Mouse (Mus musculus): Measurements from ENCODE around the gene Oxt. TPM values are rescaled to one million over a fixed set of nuclear protein-coding genes. Genes with fewer than 3 reads are reported as not detected.
A peak's percentile ranks its signal among the peaks of the same experiment; 100 is the strongest.

Oxt gene
- polyA plus RNA-seq, 1 experiment = not detected

GRCm38 (mm10) chr2:130589157-130589556 is 13.2 kb downstream of the Oxt start:
- Histone ChIP-seq H3K4me3 (ENCODE audit: low read depth, low read length) (no peak overlapping the region), H3K9me3 (replicated peaks; ENCODE audit: control insufficient read depth, insufficient read depth, low read length, poor library complexity, severe bottlenecking) (no peaks in the 10 kb centered on the region), H3K9ac (ENCODE audit: low read depth, poor library complexity, severe bottlenecking) (no peak overlapping the region), H3K27ac (ENCODE audit: insufficient read depth, low read length) (no peak overlapping the region), H3K36me3 (ENCODE audit: control insufficient read depth, insufficient read depth, low read length, poor library complexity, severe bottlenecking) (no peaks in the 10 kb centered on the region), H3K4me1 (ENCODE audit: control insufficient read depth, insufficient read depth, low read length) (no peaks in the 10 kb centered on the region), H3K27me3 (ENCODE audit: control insufficient read depth, insufficient read depth, low read length, poor library complexity, severe bottlenecking) (no peaks in the 10 kb centered on the region)
- no peak for TF ChIP-seq EP300 (IDR thresholded peaks at IDR 0.05; ENCODE audit: insufficient read depth, low read depth, low read length)
- no peak for TF ChIP-seq CTCF (IDR thresholded peaks at IDR 0.05; ENCODE audit: low read depth, low read length)
- no peak for TF ChIP-seq POLR2A (IDR thresholded peaks at IDR 0.05; ENCODE audit: insufficient read depth, low read length)

- Histone ChIP-seq H3K4me3 (ENCODE audit: low read depth, low read length) (no peak overlapping the region), H3K27ac (ENCODE audit: insufficient read depth, low read length) (no peak overlapping the region), H3K9ac (ENCODE audit: low read depth, poor library complexity, severe bottlenecking) (no peak overlapping the region), H3K9me3 (replicated peaks; ENCODE audit: control insufficient read depth, insufficient read depth, low read length, poor library complexity, severe bottlenecking) (no peaks in the 10 kb centered on the region), H3K27me3 (ENCODE audit: control insufficient read depth, insufficient read depth, low read length, poor library complexity, severe bottlenecking) (no peaks in the 10 kb centered on the region), H3K4me1 (ENCODE audit: control insufficient read depth, insufficient read depth, low read length) (no peaks in the 10 kb centered on the region), H3K36me3 (ENCODE audit: control insufficient read depth, insufficient read depth, low read length, poor library complexity, severe bottlenecking) (no peaks in the 10 kb centered on the region)
- TF ChIP-seq CTCF (IDR thresholded peaks at IDR 0.05; ENCODE audit: low read depth, low read length) = no peak
- TF ChIP-seq EP300 (IDR thresholded peaks at IDR 0.05; ENCODE audit: insufficient read depth, low read depth, low read length) = no peak
- TF ChIP-seq POLR2A (IDR thresholded peaks at IDR 0.05; ENCODE audit: insufficient read depth, low read length) = no peak
Measured at GRCm38 (mm10) chr2:130589761-130590160, 13.8 kb downstream of the Oxt start.

- no peak for TF ChIP-seq CTCF (IDR thresholded peaks at IDR 0.05; ENCODE audit: low read depth, low read length)
- no peak for TF ChIP-seq POLR2A (IDR thresholded peaks at IDR 0.05; ENCODE audit: insufficient read depth, low read length)
- no peak for TF ChIP-seq EP300 (IDR thresholded peaks at IDR 0.05; ENCODE audit: insufficient read depth, low read depth, low read length)
- no peaks in the 10 kb centered on the region for H3K36me3 ChIP-seq (ENCODE audit: control insufficient read depth, insufficient read depth, low read length, poor library complexity, severe bottlenecking)
- H3K4me3 ChIP-seq (ENCODE audit: low read depth, low read length) = no peak overlapping the region
- H3K9ac ChIP-seq (ENCODE audit: low read depth, poor library complexity, severe bottlenecking) = no peak overlapping the region
- H3K27me3 ChIP-seq (ENCODE audit: control insufficient read depth, insufficient read depth, low read length, poor library complexity, severe bottlenecking) = no peaks in the 10 kb centered on the region
- H3K27ac ChIP-seq (ENCODE audit: insufficient read depth, low read length) = no peak overlapping the region
- H3K9me3 ChIP-seq (replicated peaks; ENCODE audit: control insufficient read depth, insufficient read depth, low read length, poor library complexity, severe bottlenecking) = no peaks in the 10 kb centered on the region
- H3K4me1 ChIP-seq (ENCODE audit: control insufficient read depth, insufficient read depth, low read length) = no peaks in the 10 kb centered on the region
Measured at GRCm38 (mm10) chr2:130591016-130591415, 15.0 kb downstream of the Oxt start.

- no peaks in the 10 kb centered on the region for H3K4me1 ChIP-seq (ENCODE audit: control insufficient read depth, insufficient read depth, low read length)
- H3K36me3 ChIP-seq (ENCODE audit: control insufficient read depth, insufficient read depth, low read length, poor library complexity, severe bottlenecking) = peaks cover 8% of the 10 kb centered on the region; the same call in 1 of the 2 replicates
- no peaks in the 10 kb centered on the region for H3K27me3 ChIP-seq (ENCODE audit: control insufficient read depth, insufficient read depth, low read length, poor library complexity, severe bottlenecking)
- TF ChIP-seq EP300 (IDR thresholded peaks at IDR 0.05; ENCODE audit: insufficient read depth, low read depth, low read length) = no peak
- no peak for TF ChIP-seq POLR2A (IDR thresholded peaks at IDR 0.05; ENCODE audit: insufficient read depth, low read length)
- no peak for TF ChIP-seq CTCF (IDR thresholded peaks at IDR 0.05; ENCODE audit: low read depth, low read length)
- no peaks in the 10 kb centered on the region for H3K9me3 ChIP-seq (replicated peaks; ENCODE audit: control insufficient read depth, insufficient read depth, low read length, poor library complexity, severe bottlenecking)
- no peak overlapping the region for H3K4me3 ChIP-seq (ENCODE audit: low read depth, low read length)
- no peak overlapping the region for H3K9ac ChIP-seq (ENCODE audit: low read depth, poor library complexity, severe bottlenecking)
- H3K27ac ChIP-seq (ENCODE audit: insufficient read depth, low read length) = no peak overlapping the region
Measured at GRCm38 (mm10) chr2:130595596-130595995, 19.6 kb downstream of the Oxt start.

GRCm38 (mm10) chr2:130597601-130598010 is 21.6 kb downstream of the Oxt start:
- Histone ChIP-seq H3K36me3 (ENCODE audit: control insufficient read depth, insufficient read depth, low read length, poor library complexity, severe bottlenecking) (peaks cover 11% of the 10 kb centered on the region), H3K9ac (ENCODE audit: low read depth, poor library complexity, severe bottlenecking) (no peak overlapping the region)
- peak; percentile 50 for TF ChIP-seq CTCF (IDR thresholded peaks at IDR 0.05; ENCODE audit: low read depth, low read length)
- no peak for TF ChIP-seq EP300 (IDR thresholded peaks at IDR 0.05; ENCODE audit: insufficient read depth, low read depth, low read length)
- no peak for TF ChIP-seq POLR2A (IDR thresholded peaks at IDR 0.05; ENCODE audit: insufficient read depth, low read length)

GRCm38 (mm10) chr2:130598399-130598798 is 22.4 kb downstream of the Oxt start:
- Histone ChIP-seq H3K9ac (ENCODE audit: low read depth, poor library complexity, severe bottlenecking) (no peak overlapping the region), H3K36me3 (ENCODE audit: control insufficient read depth, insufficient read depth, low read length, poor library complexity, severe bottlenecking) (peaks cover 13% of the 10 kb centered on the region)
- no peak for TF ChIP-seq POLR2A (IDR thresholded peaks at IDR 0.05; ENCODE audit: insufficient read depth, low read length)

More at GRCm38 (mm10) chr2:130597601-130598010, 21.6 kb downstream of the Oxt start:
- Histone ChIP-seq H3K9me3 (replicated peaks; ENCODE audit: control insufficient read depth, insufficient read depth, low read length, poor library complexity, severe bottlenecking) (no peaks in the 10 kb centered on the region), H3K27ac (ENCODE audit: insufficient read depth, low read length) (no peak overlapping the region), H3K4me1 (ENCODE audit: control insufficient read depth, insufficient read depth, low read length) (no peaks in the 10 kb centered on the region), H3K27me3 (ENCODE audit: control insufficient read depth, insufficient read depth, low read length, poor library complexity, severe bottlenecking) (no peaks in the 10 kb centered on the region), H3K4me3 (ENCODE audit: low read depth, low read length) (no peak overlapping the region)

More at GRCm38 (mm10) chr2:130598399-130598798, 22.4 kb downstream of the Oxt start:
- no peaks in the 10 kb centered on the region for H3K9me3 ChIP-seq (replicated peaks; ENCODE audit: control insufficient read depth, insufficient read depth, low read length, poor library complexity, severe bottlenecking)
- no peaks in the 10 kb centered on the region for H3K27me3 ChIP-seq (ENCODE audit: control insufficient read depth, insufficient read depth, low read length, poor library complexity, severe bottlenecking)
- no peak overlapping the region for H3K4me3 ChIP-seq (ENCODE audit: low read depth, low read length)
- no peaks in the 10 kb centered on the region for H3K4me1 ChIP-seq (ENCODE audit: control insufficient read depth, insufficient read depth, low read length)
- H3K27ac ChIP-seq (ENCODE audit: insufficient read depth, low read length) = no peak overlapping the region
